Mouse (Mus musculus): ENCODE results near the gene Polr2f.

DNA sequence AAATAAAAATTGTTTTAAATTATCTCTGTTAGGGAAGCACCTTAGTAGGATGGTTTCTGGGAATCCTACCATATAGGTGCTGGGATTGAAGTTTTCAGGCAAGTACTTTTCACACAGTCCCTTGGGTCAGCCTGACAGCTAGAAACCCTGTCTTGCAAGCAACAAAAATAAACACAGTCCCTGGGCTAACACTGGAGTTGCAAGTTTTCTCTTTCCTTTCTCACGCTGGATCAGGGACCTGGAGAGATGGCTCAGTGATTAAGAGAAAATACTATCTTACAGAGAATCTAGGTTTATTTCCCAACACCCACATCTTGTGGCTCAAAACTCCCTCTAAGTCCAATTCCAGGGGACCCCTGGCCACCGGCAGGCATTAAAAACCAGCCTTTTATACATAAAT, 43.7 kb upstream of the Polr2f start:
- no peak for TF ChIP-seq CTCF (IDR thresholded peaks at IDR 0.05; ENCODE audit: low read depth, low read length)
- TF ChIP-seq POLR2A (IDR thresholded peaks at IDR 0.05; ENCODE audit: borderline replicate concordance, low read depth, low read length), result no peak

Data from bone marrow macrophage, adult 2 months (primary cell).